Mouse (Mus musculus): ENCODE data around the gene Hoxa9.

The Hoxa9 gene

GRCm38 (mm10) chr6:52242801-52243332 is 12.0 kb upstream of the Hoxa9 start:
- no peak for DNase-seq

- DNase-seq, result no peak
Measured at GRCm38 (mm10) chr6:52241001-52241621, 10.2 kb upstream of the Hoxa9 start.

- no peak for DNase-seq
Measured at GRCm38 (mm10) chr6:52240389-52241000, 9.6 kb upstream of the Hoxa9 start, which contains the start of gene Hoxa10. TSS of gene Hoxa10 (minus strand) at chr6:52240854.

- DNase-seq, result no peak
Measured at GRCm38 (mm10) chr6:52239625-52240388, 8.9 kb upstream of the Hoxa9 start.

- DNase-seq, result no peak
Measured at GRCm38 (mm10) chr6:52238976-52239375, 8.1 kb upstream of the Hoxa9 start.

GRCm38 (mm10) chr6:52238155-52238545 is 7.3 kb upstream of the Hoxa9 start:
- no peak for DNase-seq

GRCm38 (mm10) chr6:52237346-52238154 is 6.7 kb upstream of the Hoxa9 start:
- no peak for DNase-seq

- no peak for DNase-seq
Measured at GRCm38 (mm10) chr6:52236806-52237205, 5.9 kb upstream of the Hoxa9 start.

GRCm38 (mm10) chr6:52235866-52236265 is 5.0 kb upstream of the Hoxa9 start:
- no peak for DNase-seq

- DNase-seq, result no peak
Measured at GRCm38 (mm10) chr6:52235267-52235666, 4.4 kb upstream of the Hoxa9 start.

GRCm38 (mm10) chr6:52234428-52235140 is 3.7 kb upstream of the Hoxa9 start:
- no peak for DNase-seq

GRCm38 (mm10) chr6:52233546-52234427 is 2.9 kb upstream of the Hoxa9 start:
- DNase-seq, result peak; percentile 13

GRCm38 (mm10) chr6:52232984-52233545 is 2.2 kb upstream of the Hoxa9 start:
- no peak for DNase-seq

GRCm38 (mm10) chr6:52232568-52232965 is 1.7 kb upstream of the Hoxa9 start:
- DNase-seq, result peak; percentile 19

- DNase-seq, result no peak
Measured at GRCm38 (mm10) chr6:52231885-52232567, 1.1 kb upstream of the Hoxa9 start.

- DNase-seq, result no peak
Measured at GRCm38 (mm10) chr6:52229558-52230416, 1.1 kb downstream of the Hoxa9 start.

GRCm38 (mm10) chr6:52228475-52229465 is 2.1 kb downstream of the Hoxa9 start:
- DNase-seq, result no peak

All from right cerebral cortex, postnatal 25 days (tissue).